8 mouse cellular contexts compared by ENCODE assay signal in genomic region chr11:81153161-81153840, GRCm38 (mm10).
DNase-seq lines count a peak whose midpoint lies in the region; ATAC-seq and TF ChIP-seq lines count a peak whose summit lies in the region.

No protein-coding gene starts in this region.

- peak; percentile 7 for DNase-seq in kidney, adult 2 months
- no peak for DNase-seq in kidney, adult 8-10 months
- DNase-seq in cerebellum, adult 9-11 months: peak; percentile 65
- DNase-seq in frontal cortex, postnatal 10 days (ENCODE audit: low spot score in 2 of 2): peak; percentile 72 to 73
- peak; percentile 48 for DNase-seq in limb, embryonic 14.5 days (ENCODE audit: low spot score)
- peak; percentile 82 for DNase-seq in retina, embryonic 14.5 days (ENCODE audit: low spot score)
- DNase-seq in adipocyte (ENCODE audit: low spot score): no peak

- H3K4me3 ChIP-seq in kidney, adult 2 months (ENCODE audit: insufficient read depth, low read depth, low read length): peak overlapping the region; percentile 3; the same call in 1 of the 2 replicates
- peak overlapping the region; percentile 40 for H3K4me3 ChIP-seq in intestine, postnatal 0 days (ENCODE audit: low read depth, low read length)
- H3K4me3 ChIP-seq in limb, embryonic 14.5 days (replicated peaks; ENCODE audit: low read length): peak overlapping the region; percentile 44

- no peak overlapping the region for H3K27ac ChIP-seq in kidney, adult 2 months (ENCODE audit: insufficient read depth, low read depth, low read length)
- H3K27ac ChIP-seq in intestine, postnatal 0 days (ENCODE audit: low read depth, low read length): no peak overlapping the region
- H3K27ac ChIP-seq in limb, embryonic 14.5 days (replicated peaks; ENCODE audit: low read depth, low read length): no peak overlapping the region

- WGBS in kidney, adult 2 months: 1% methylated on average over 57 of the region's 57 CpGs
- under 1% methylated on average over 57 of the region's 57 CpGs for WGBS in intestine, postnatal 0 days
- under 1% methylated on average over 49 of the region's 57 CpGs for WGBS in limb, embryonic 14.5 days

- no peak for TF ChIP-seq CTCF in kidney, adult 2 months (conservative IDR thresholded peaks at IDR 0.05; ENCODE audit: insufficient read depth, insufficient read length, low read depth, low read length)
- no peak for TF ChIP-seq CTCF in intestine, postnatal 0 days (IDR thresholded peaks at IDR 0.05; ENCODE audit: low read depth)

- peak overlapping the region; percentile 67 for H3K4me2 ChIP-seq in intestine, postnatal 0 days (replicated peaks; ENCODE audit: low read depth)
- H3K4me2 ChIP-seq in limb, embryonic 14.5 days (replicated peaks; ENCODE audit: low read depth, low read length, severe bottlenecking): peak overlapping the region; percentile 94

- ATAC-seq in intestine, postnatal 0 days: no peak
- peak; percentile 69; the same call in 1 of the 2 replicates for ATAC-seq in limb, embryonic 14.5 days (ENCODE audit: low FRiP score, low read depth)

- no peaks in the 10 kb centered on the region for H3K9me3 ChIP-seq in intestine, postnatal 0 days (ENCODE audit: control insufficient read depth)
- H3K9me3 ChIP-seq in limb, embryonic 14.5 days (ENCODE audit: control insufficient read depth, low read length): no peaks in the 10 kb centered on the region

- no peaks in the 10 kb centered on the region for H3K4me1 ChIP-seq in kidney, adult 2 months (ENCODE audit: control insufficient read depth, insufficient read depth, low read length)
- no peaks in the 10 kb centered on the region for H3K4me1 ChIP-seq in intestine, postnatal 0 days (replicated peaks; ENCODE audit: control insufficient read depth, insufficient read depth, low read length)
- peaks cover 13% of the 10 kb centered on the region for H3K4me1 ChIP-seq in limb, embryonic 14.5 days (ENCODE audit: control insufficient read depth, insufficient read depth, low read length)

- no peaks in the 10 kb centered on the region for H3K36me3 ChIP-seq in kidney, adult 2 months (ENCODE audit: control insufficient read depth, insufficient read depth, low read length)
- no peaks in the 10 kb centered on the region for H3K36me3 ChIP-seq in intestine, postnatal 0 days (ENCODE audit: control insufficient read depth, insufficient read depth)
- no peaks in the 10 kb centered on the region for H3K36me3 ChIP-seq in limb, embryonic 14.5 days (ENCODE audit: control insufficient read depth, insufficient read depth, low read length)

- no peak for TF ChIP-seq POLR2A in kidney, adult 2 months (IDR thresholded peaks at IDR 0.05; ENCODE audit: low read depth, low read length)
- TF ChIP-seq POLR2A in limb, embryonic 14.5 days (IDR thresholded peaks at IDR 0.05; ENCODE audit: borderline replicate concordance, extremely low read depth, insufficient read depth, insufficient read length): no peak

- 0 out of 2 replicates have a peak, but pooled peaks cover 1% of the 10 kb centered on the region for H3K27me3 ChIP-seq in kidney, adult 2 months (replicated peaks; ENCODE audit: control insufficient read depth, insufficient read depth, low read length)
- peaks cover 51% of the 10 kb centered on the region for H3K27me3 ChIP-seq in intestine, postnatal 0 days (replicated peaks; ENCODE audit: control insufficient read depth, insufficient read depth, low read length)
- peaks cover 72% of the 10 kb centered on the region for H3K27me3 ChIP-seq in limb, embryonic 14.5 days (ENCODE audit: control insufficient read depth, insufficient read depth, low read length)

- H3K9ac ChIP-seq in intestine, postnatal 0 days (ENCODE audit: low read depth, low read length): no peak overlapping the region
- no peak overlapping the region for H3K9ac ChIP-seq in limb, embryonic 14.5 days (ENCODE audit: low read depth, low read length, severe bottlenecking)

Comparison
In these comparisons a context has a peak if more than half of its experiments do, and no peak if none do; other contexts are left out.
1. DNase-seq: peak in kidney, adult 2 months (single experiment), cerebellum, adult 9-11 months (single experiment), frontal cortex, postnatal 10 days (2 of 2), limb, embryonic 14.5 days (single experiment) and retina, embryonic 14.5 days (single experiment); none in kidney, adult 8-10 months (0 of 2) and adipocyte (single experiment).
2. Peak in every context shown above with its lines, with median percentiles within 50 percentile points of each other: H3K4me3 ChIP-seq.